Mouse (Mus musculus): ENCODE data around the gene A430078G23Rik. TPM values are rescaled to one million over a fixed set of nuclear protein-coding genes. Genes with fewer than 3 reads are reported as not detected.

The A430078G23Rik gene
- total RNA-seq, 4 experiments from 2014 or later: not detected

GRCm38 (mm10) chr8:3411085-3411484 is 57.9 kb downstream of the A430078G23Rik start:
- DNase-seq (ENCODE audit: low spot score in 2 of 2): no peak

DNA sequence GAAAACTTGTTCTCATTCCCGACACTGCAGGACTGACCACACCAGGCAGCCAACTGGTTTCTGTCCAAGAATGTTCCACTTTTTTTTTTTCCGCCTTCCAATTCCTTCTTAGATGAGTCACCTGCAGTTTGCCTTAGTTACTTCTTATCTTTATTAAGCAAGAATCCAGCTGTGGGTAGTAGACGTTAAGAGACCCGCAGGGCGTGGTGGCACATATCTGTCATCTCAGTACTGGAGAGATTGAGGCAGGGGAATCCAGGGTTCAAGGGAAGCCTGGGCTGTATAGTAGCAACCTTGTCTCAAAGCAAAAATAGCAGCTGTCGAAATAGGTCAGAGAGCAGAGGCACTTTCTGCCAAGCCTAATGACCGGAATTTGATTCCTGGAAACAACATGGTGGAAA is 58.7 kb downstream of the A430078G23Rik start:
- DNase-seq (ENCODE audit: low spot score in 2 of 2): no peak

- no peak for DNase-seq (ENCODE audit: low spot score in 2 of 2)
Observed at GRCm38 (mm10) chr8:3412816-3413215, 59.6 kb downstream of the A430078G23Rik start.

DNA sequence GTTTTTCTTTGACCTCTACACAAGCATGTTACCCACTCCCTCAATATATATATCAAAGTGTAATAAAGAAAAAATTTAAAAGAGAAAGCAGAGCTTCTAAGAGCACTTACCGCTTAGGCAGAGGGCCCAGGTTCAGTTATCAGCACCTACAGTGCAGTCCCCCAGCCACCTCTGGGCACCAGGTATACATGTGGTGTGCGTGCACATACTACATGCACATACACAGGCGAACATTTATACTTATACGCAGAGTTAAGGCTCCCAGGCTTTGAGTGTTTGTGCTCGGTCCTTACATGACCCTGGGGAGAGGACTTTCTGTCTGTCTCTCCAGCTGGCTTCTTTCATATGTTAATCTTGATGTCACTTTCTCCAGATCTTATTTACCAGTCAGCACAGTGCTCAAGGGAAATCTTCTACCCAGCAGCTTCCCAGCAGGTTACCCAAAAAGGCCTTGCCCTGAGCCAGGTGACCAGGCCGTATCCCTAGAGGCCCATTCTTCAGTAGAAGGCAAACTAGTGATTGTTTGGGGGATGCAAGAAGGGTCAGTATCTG is 61.5 kb downstream of the A430078G23Rik start:
- no peak for DNase-seq (ENCODE audit: low spot score in 2 of 2)

GRCm38 (mm10) chr8:3415259-3415658 is 62.0 kb downstream of the A430078G23Rik start:
- DNase-seq (ENCODE audit: low spot score in 2 of 2): no peak

DNA sequence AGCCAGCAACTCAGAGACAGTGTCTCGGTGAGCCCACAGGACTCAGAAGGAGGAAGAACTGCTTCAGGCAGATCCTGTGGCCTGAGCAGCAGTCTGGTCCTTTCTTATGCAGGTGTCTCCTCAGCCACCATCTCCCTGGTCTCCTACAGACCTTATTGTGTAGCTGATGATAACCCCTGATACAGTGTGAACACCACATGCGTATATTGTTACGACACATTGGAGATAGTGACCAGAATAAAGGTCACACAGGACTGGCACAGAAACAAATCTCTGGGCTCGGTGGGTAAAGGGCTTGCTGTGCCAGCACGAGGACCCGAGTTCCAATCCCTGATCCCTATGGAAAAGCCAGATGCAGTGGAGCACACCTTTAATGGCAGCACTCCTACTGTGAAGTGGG is 62.4 kb downstream of the A430078G23Rik start:
- no peak for DNase-seq (ENCODE audit: low spot score in 2 of 2)

DNA sequence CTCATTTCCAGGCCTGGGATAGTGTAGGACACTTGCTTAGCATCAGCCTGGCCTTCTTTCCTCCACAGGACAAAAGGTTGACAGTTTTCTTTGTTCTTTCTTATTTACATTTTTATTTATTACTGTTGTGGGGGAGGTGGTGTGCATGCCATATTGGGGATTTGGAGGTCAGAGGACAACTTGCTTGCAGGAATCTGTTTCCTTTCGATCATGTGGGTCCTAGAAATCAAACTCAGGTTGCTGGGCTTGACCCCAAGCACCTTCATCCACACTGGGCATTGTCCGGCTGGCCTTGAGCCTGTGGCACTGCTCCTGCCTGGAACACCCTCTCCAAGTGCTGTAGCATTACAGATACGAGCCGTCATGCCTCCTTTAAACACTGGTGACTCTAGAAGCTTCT is 63.6 kb downstream of the A430078G23Rik start:
- no peak for DNase-seq (ENCODE audit: low spot score in 2 of 2)

DNA sequence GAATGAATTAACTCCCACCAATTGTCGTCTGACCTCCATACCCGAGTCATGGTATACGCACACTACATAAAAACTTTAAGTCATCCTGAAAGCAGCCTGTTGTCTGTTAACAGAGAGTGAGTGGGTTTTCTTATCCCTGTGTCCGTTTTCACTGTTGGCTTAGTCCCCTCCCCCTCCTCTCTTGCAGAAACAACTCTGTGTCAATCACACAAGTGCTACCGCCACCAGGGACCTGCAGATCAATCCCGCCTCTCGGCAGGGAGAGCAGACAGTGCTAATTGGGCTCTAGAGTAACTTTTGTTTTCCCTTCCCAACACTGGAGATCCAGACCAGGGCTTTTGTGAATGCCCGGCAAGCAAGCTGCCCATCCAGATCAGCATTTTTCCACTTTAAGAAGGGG is 64.2 kb downstream of the A430078G23Rik start:
- no peak for DNase-seq (ENCODE audit: low spot score in 2 of 2)

GRCm38 (mm10) chr8:3418101-3418500 is 64.9 kb downstream of the A430078G23Rik start:
- no peak for DNase-seq (ENCODE audit: low spot score in 2 of 2)

DNA sequence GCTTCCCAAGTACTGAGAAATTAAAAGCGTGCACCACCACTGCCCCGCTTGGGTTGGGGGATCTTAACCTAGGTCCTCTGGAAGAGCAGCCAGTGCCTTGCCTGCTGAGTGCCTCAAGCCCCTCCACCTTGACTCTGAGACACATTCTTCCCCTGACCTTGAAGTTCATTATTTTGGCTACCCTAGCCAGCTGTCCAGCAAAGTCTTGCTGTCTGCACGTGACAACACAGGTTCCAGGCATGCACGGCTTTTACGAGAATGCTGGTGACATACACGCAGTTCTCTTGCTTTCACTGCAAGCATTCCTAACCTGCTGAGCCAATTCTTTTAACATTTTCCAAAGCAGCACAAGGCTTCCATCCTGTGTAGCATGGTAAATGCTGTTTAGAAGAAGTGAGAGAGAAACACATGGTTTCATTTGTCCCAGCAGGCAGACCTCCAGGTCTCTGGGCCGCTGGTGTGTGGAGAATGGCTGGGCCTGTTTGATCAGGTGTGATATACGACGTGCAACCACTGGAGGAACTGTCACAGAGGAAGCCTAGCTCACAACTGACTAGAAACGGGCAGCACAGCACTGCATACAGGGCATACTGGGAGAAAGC is 67.0 kb downstream of the A430078G23Rik start:
- no peak for DNase-seq (ENCODE audit: low spot score in 2 of 2)

- no peak for DNase-seq (ENCODE audit: low spot score in 2 of 2)
Observed at GRCm38 (mm10) chr8:3421507-3421906, 68.3 kb downstream of the A430078G23Rik start.

DNA sequence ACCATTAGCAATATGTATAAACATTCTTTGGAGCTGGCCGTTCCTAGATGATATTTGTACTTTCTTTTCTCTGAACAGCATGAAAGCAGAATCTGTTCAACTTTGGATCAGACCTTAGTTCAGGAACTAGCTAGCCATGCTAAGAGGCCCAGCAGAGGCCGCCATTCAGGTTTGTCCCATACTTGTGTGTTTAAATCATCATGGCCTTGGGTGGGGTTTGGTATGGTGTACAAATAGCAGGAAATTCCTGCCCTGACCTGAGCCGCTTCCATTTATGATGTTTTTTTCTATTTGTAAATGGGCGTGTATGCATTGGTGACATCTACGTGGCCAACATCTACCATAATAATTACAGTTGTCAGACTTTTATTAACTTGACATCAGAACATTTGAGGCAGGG is 72.0 kb downstream of the A430078G23Rik start:
- DNase-seq (ENCODE audit: low spot score in 2 of 2): no peak

DNA sequence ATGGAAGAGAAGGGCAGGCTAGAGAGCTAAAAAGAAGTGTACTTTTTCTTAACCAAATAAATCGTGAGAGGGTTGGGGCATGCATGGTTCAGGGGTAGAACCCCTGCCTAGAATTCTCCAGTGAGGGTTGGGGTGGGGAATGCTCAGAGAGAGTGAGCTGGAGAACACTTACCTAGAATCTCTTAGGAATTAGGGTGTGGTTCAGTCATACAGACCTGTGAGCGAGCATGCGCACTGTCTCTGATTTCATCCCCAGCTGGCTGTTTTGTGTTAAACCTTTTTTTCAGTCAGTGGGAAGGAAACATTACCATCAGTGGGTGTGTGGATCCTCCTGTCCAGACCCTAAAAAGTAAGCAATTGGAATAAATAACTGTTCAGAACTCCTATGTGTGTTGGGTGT is 73.0 kb downstream of the A430078G23Rik start:
- DNase-seq (ENCODE audit: low spot score in 2 of 2): no peak

- no peak for DNase-seq (ENCODE audit: low spot score in 2 of 2)
Observed at GRCm38 (mm10) chr8:3428426-3428825, 75.2 kb downstream of the A430078G23Rik start.

- no peak for DNase-seq (ENCODE audit: low spot score in 2 of 2)
Observed at GRCm38 (mm10) chr8:3429966-3430365, 76.8 kb downstream of the A430078G23Rik start.

DNA sequence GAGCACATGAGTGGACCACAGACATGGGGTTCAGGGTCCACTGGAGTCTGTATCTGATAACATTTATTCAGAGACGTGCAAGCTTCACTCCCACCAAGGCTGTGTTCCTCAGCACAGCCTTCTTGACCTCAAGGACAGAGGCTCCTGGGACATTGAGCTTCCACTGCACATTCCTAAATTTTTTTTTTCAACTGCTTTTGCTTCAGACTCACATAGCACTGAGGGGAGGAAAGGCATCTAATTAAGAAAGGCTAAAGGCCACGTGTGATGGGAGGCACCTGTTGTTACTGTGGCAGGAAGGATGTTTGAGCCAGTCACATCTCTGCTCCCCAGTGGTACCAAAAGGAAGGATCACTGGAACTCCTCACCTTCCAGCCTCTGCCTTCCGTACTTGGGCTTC is 77.9 kb downstream of the A430078G23Rik start:
- no peak for DNase-seq (ENCODE audit: low spot score in 2 of 2)

DNA sequence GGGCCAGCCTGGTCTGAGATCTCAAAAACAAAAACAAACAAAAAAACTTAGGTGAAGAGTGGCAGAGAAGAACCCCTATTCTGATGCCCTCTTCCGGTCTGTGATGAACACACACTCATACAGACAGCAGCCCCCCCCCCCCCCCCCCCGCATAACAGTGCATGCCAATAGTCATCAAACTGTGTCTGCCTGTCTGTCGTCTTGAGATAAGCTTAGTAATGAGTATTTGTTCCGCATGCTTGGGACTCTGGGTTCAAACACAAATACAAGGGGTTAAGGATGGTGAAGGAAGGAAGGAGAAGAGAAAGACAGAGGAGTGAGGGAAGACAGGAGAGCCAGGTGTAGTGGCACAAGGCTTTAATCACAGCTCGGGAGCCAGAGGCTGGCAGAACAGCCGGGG is 83.3 kb downstream of the A430078G23Rik start:
- no peak for DNase-seq (ENCODE audit: low spot score in 2 of 2)

- DNase-seq (ENCODE audit: low spot score in 2 of 2): no peak
Observed at GRCm38 (mm10) chr8:3439510-3439909, 86.3 kb downstream of the A430078G23Rik start.

Other genes with a start within 250 kb of the A430078G23Rik start
- 10 to 100 TPM; 49.8 to 58.2 (median 50.7) TPM for gene Insr, start 73.8 kb upstream of the A430078G23Rik start, total RNA-seq (2022)
- gene Arhgef18, start 39.6 kb downstream of the A430078G23Rik start, total RNA-seq (2022): 10 to 100 TPM; 38.5 to 56.8 (median 45.3) TPM
- 1 to 10 TPM in 2 of 4 experiments, under 1 TPM in 2; 0.70 to 2.1 (median 1.1) TPM for gene Pex11g, start 114.3 kb downstream of the A430078G23Rik start, total RNA-seq (2022)
- gene Tex45, start 117.4 kb downstream of the A430078G23Rik start, total RNA-seq (2022): under 1 TPM in 2 of 4 experiments, not detected in 2; 0.49 to 0.52 TPM
- gene Zfp358, start 139.7 kb downstream of the A430078G23Rik start, total RNA-seq (2022): 10 to 100 TPM; 27.6 to 32.1 (median 28.0) TPM
- gene Mcoln1, start 147.0 kb downstream of the A430078G23Rik start, total RNA-seq (2022): 10 to 100 TPM; 83.5 to 97.9 (median 89.6) TPM
- gene Pnpla6, start 162.0 kb downstream of the A430078G23Rik start, total RNA-seq (2022): 100 to 1,000 TPM in 1 of 4 experiments, 10 to 100 TPM in 3; 66.7 to 102 (median 88.9) TPM
- gene C330021F23Rik, start 214.6 kb downstream of the A430078G23Rik start, total RNA-seq (2022): under 1 TPM in 1 of 4 experiments, not detected in 3; 0.56 TPM
- gene Camsap3, start 233.9 kb downstream of the A430078G23Rik start, total RNA-seq (2022): 10 to 100 TPM; 31.9 to 34.0 (median 32.6) TPM